10 mouse cellular contexts compared by ENCODE assay signal in genomic region chr17:42883315-42883714, GRCm38 (mm10). TPM values are rescaled to one million over a fixed set of nuclear protein-coding genes. Genes with fewer than 3 reads are reported as not detected.
DNase-seq lines count a peak whose midpoint lies in the region; ATAC-seq and TF ChIP-seq lines count a peak whose summit lies in the region.
"Had no signal": no experiment of that assay in that cellular context is flagged by ENCODE, and none has a peak within 500 bp of the region (broad histone marks: within the 10 kb centered on the region; RNA-seq: fewer than 3 reads in every experiment).

No protein-coding gene starts in this region.

- no peak; the same call in 1 of the 2 replicates for TF ChIP-seq EP300 in liver, embryonic 14.5 days (IDR thresholded peaks at IDR 0.05; ENCODE audit: low read depth)

- no peak overlapping the region for H3K4me3 ChIP-seq in kidney, embryonic 16.5 days (ENCODE audit: low read length)
- H3K4me3 ChIP-seq in E14TG2a.4 (replicated peaks; ENCODE audit: low read length) = peak overlapping the region; percentile 51
- no peak overlapping the region for H3K4me3 ChIP-seq in embryonic facial prominence, embryonic 13.5 days
- H3K4me3 ChIP-seq in liver, embryonic 14.5 days (ENCODE audit: insufficient read depth in 1 of 2, low read depth in 2 of 2, low read length in 2 of 2) = peak overlapping the region; percentile 23 to 28
- no peak overlapping the region for H3K4me3 ChIP-seq in forebrain, embryonic 14.5 days (ENCODE audit: low read depth, low read length)
- H3K4me3 ChIP-seq in layer of hippocampus, adult 2 months = no peak overlapping the region
- H3K4me3 ChIP-seq: forebrain, embryonic 15.5 days; megakaryocyte, embryonic 14.5 days had no signal

- H3K9ac ChIP-seq in kidney, embryonic 16.5 days (replicated peaks; ENCODE audit: low read length) = no peak overlapping the region
- no peak overlapping the region for H3K9ac ChIP-seq in embryonic facial prominence, embryonic 13.5 days
- H3K9ac ChIP-seq in liver, embryonic 14.5 days (replicated peaks) = peak overlapping the region; percentile 49
- H3K9ac ChIP-seq in forebrain, embryonic 14.5 days (ENCODE audit: low read length) = no peak overlapping the region
- H3K9ac ChIP-seq: forebrain, embryonic 15.5 days had no signal

- H3K4me2 ChIP-seq in kidney, embryonic 16.5 days (replicated peaks; ENCODE audit: low read depth, low read length) = 0 out of 2 replicates have a peak overlapping the region, but pooled peaks have one; percentile 10
- no peak overlapping the region for H3K4me2 ChIP-seq in embryonic facial prominence, embryonic 13.5 days
- peak overlapping the region; percentile 69 for H3K4me2 ChIP-seq in liver, embryonic 14.5 days (ENCODE audit: low read depth)
- H3K4me2 ChIP-seq in forebrain, embryonic 14.5 days (ENCODE audit: low read length) = no peak overlapping the region
- H3K4me2 ChIP-seq: forebrain, embryonic 15.5 days had no signal

- 0 out of 2 replicates have a peak overlapping the region, but pooled peaks have one; percentile 4 for H3K27ac ChIP-seq in kidney, embryonic 16.5 days (ENCODE audit: low read length)
- H3K27ac ChIP-seq in embryonic facial prominence, embryonic 13.5 days = peak overlapping the region; percentile 28; the same call in 1 of the 2 replicates
- peak overlapping the region; percentile 57 for H3K27ac ChIP-seq in liver, embryonic 14.5 days
- no peak overlapping the region for H3K27ac ChIP-seq in forebrain, embryonic 14.5 days (ENCODE audit: low read depth, low read length)
- H3K27ac ChIP-seq in layer of hippocampus, adult 2 months = no peak overlapping the region
- H3K27ac ChIP-seq: forebrain, embryonic 15.5 days had no signal

- H3K36me3 ChIP-seq in kidney, embryonic 16.5 days (ENCODE audit: insufficient read depth, low read length) = no peaks in the 10 kb centered on the region
- no peaks in the 10 kb centered on the region for H3K36me3 ChIP-seq in E14TG2a.4 (ENCODE audit: insufficient read depth, low read length)
- H3K36me3 ChIP-seq in embryonic facial prominence, embryonic 13.5 days = no peaks in the 10 kb centered on the region
- no peaks in the 10 kb centered on the region for H3K36me3 ChIP-seq in liver, embryonic 14.5 days (replicated peaks; ENCODE audit: control insufficient read depth, insufficient read depth, low read depth)
- no peaks in the 10 kb centered on the region for H3K36me3 ChIP-seq in forebrain, embryonic 14.5 days (ENCODE audit: control insufficient read depth, insufficient read depth, low read length)
- H3K36me3 ChIP-seq: forebrain, embryonic 15.5 days had no signal

- DNase-seq in kidney, adult 8-10 months = no peak
- DNase-seq in liver, embryonic 14.5 days (ENCODE audit: low read depth in 3 of 3, low spot score in 3 of 3) = peak; percentile 54 to 62 (median 56)
- DNase-seq in forebrain, embryonic 14.5 days (ENCODE audit: low spot score) = no peak
- DNase-seq in layer of hippocampus, adult 2 months (ENCODE audit: low spot score in 2 of 2) = no peak
- DNase-seq in layer of hippocampus, adult 9-11 months = no peak

- no peaks in the 10 kb centered on the region for H3K9me3 ChIP-seq in kidney, embryonic 16.5 days (ENCODE audit: low read length)
- H3K9me3 ChIP-seq in E14TG2a.4 (ENCODE audit: low read length) = no peaks in the 10 kb centered on the region
- H3K9me3 ChIP-seq in embryonic facial prominence, embryonic 13.5 days = no peaks in the 10 kb centered on the region
- H3K9me3 ChIP-seq in liver, embryonic 14.5 days (ENCODE audit: control insufficient read depth, low read length) = no peaks in the 10 kb centered on the region
- H3K9me3 ChIP-seq in forebrain, embryonic 14.5 days (replicated peaks; ENCODE audit: control insufficient read depth, low read length) = no peaks in the 10 kb centered on the region
- H3K9me3 ChIP-seq: forebrain, embryonic 15.5 days had no signal

- H3K4me1 ChIP-seq in kidney, embryonic 16.5 days (ENCODE audit: insufficient read depth, low read length) = 0 out of 2 replicates have a peak, but pooled peaks cover 5% of the 10 kb centered on the region
- peaks cover 28% of the 10 kb centered on the region for H3K4me1 ChIP-seq in E14TG2a.4 (replicated peaks; ENCODE audit: low read depth, low read length)
- no peaks in the 10 kb centered on the region for H3K4me1 ChIP-seq in embryonic facial prominence, embryonic 13.5 days
- H3K4me1 ChIP-seq in liver, embryonic 14.5 days (replicated peaks; ENCODE audit: control insufficient read depth in 2 of 2, insufficient read depth in 2 of 2, low read length in 1 of 2) = peaks cover 31 to 33% of the 10 kb centered on the region in 2 experiments
- no peaks in the 10 kb centered on the region for H3K4me1 ChIP-seq in forebrain, embryonic 14.5 days (ENCODE audit: control insufficient read depth, insufficient read depth, low read length)
- H3K4me1 ChIP-seq: forebrain, embryonic 15.5 days had no signal

- TF ChIP-seq CTCF in E14TG2a.4 (conservative IDR thresholded peaks at IDR 0.05; ENCODE audit: low read length) = no peak
- TF ChIP-seq CTCF in liver, embryonic 14.5 days (IDR thresholded peaks at IDR 0.05; ENCODE audit: low read depth) = no peak
- TF ChIP-seq CTCF in layer of hippocampus, adult 2 months (conservative IDR thresholded peaks at IDR 0.05) = no peak

- H3K27me3 ChIP-seq in kidney, embryonic 16.5 days (ENCODE audit: insufficient read depth, low read length) = no peaks in the 10 kb centered on the region
- H3K27me3 ChIP-seq in E14TG2a.4 (ENCODE audit: insufficient read depth, low read length) = no peaks in the 10 kb centered on the region
- no peaks in the 10 kb centered on the region for H3K27me3 ChIP-seq in embryonic facial prominence, embryonic 13.5 days
- H3K27me3 ChIP-seq in liver, embryonic 14.5 days (ENCODE audit: control insufficient read depth, insufficient read depth, low read length) = no peaks in the 10 kb centered on the region
- no peaks in the 10 kb centered on the region for H3K27me3 ChIP-seq in forebrain, embryonic 14.5 days (replicated peaks; ENCODE audit: control insufficient read depth, insufficient read depth, low read length)
- H3K27me3 ChIP-seq: forebrain, embryonic 15.5 days; megakaryocyte, embryonic 14.5 days had no signal

- WGBS in kidney, embryonic 16.5 days = 23% methylated on average over 9 of the region's 9 CpGs
- 29% methylated on average over 9 of the region's 9 CpGs for WGBS in embryonic facial prominence, embryonic 13.5 days
- WGBS in liver, embryonic 14.5 days (ENCODE audit: insufficient replicate concordance) = 28% methylated on average over 9 of the region's 9 CpGs
- 82% methylated on average over 9 of the region's 9 CpGs for WGBS in forebrain, embryonic 14.5 days

- ATAC-seq in kidney, embryonic 16.5 days (ENCODE audit: low FRiP score, low TSS enrichment) = peak; percentile 79
- no peak for ATAC-seq in embryonic facial prominence, embryonic 13.5 days (ENCODE audit: insufficient number of reproducible peaks, insufficient read depth, low FRiP score, low TSS enrichment, low read depth)
- peak; percentile 90 for ATAC-seq in liver, embryonic 14.5 days (ENCODE audit: insufficient read depth)
- no peak for ATAC-seq in forebrain, embryonic 14.5 days
- ATAC-seq: forebrain, embryonic 15.5 days had no signal

RNA-seq across cellular contexts. Expression of gene Cd2ap, which starts 6.8 kb away (rescaled TPM):
- 28.8 and 35.4 TPM in 2 replicates for polyA plus RNA-seq in kidney, embryonic 16.5 days (2015; fragmentation: Nextera tagmentation; extraction: Ambion mirVana)
- polyA plus RNA-seq in embryonic facial prominence, embryonic 13.5 days (2015; fragmentation: Nextera tagmentation; extraction: Ambion mirVana) = 22.3 and 22.6 TPM in 2 replicates
- 4.9 and 8.6 TPM in 2 replicates for polyA plus RNA-seq in liver, embryonic 14.5 days (2012; rRNA removed)
- 8.3 and 10.2 TPM in 2 replicates for polyA plus RNA-seq in liver, embryonic 14.5 days (2014; fragmentation: Nextera tagmentation; extraction: Ambion mirVana)
- polyA plus RNA-seq in forebrain, embryonic 14.5 days (2014; fragmentation: Nextera tagmentation; extraction: Ambion mirVana) = 5.0 and 7.2 TPM in 2 replicates
- total RNA-seq in layer of hippocampus, adult 2 months (2021) = 10 to 100 TPM; 20.6 to 22.5 TPM

Comparison
In these comparisons a context has a peak if more than half of its experiments do, and no peak if none do; other contexts are left out.
1. ATAC-seq: peak in kidney, embryonic 16.5 days (single experiment) and liver, embryonic 14.5 days (single experiment); none in embryonic facial prominence, embryonic 13.5 days (single experiment) and forebrain, embryonic 14.5 days (single experiment).
2. H3K27ac ChIP-seq: peak in kidney, embryonic 16.5 days (single experiment), embryonic facial prominence, embryonic 13.5 days (single experiment) and liver, embryonic 14.5 days (single experiment); none in forebrain, embryonic 14.5 days (single experiment) and layer of hippocampus, adult 2 months (single experiment).
3. H3K4me2 ChIP-seq: peak in kidney, embryonic 16.5 days (single experiment) and liver, embryonic 14.5 days (single experiment); none in embryonic facial prominence, embryonic 13.5 days (single experiment) and forebrain, embryonic 14.5 days (single experiment).
4. H3K4me3 ChIP-seq: peak in E14TG2a.4 (single experiment) and liver, embryonic 14.5 days (2 of 2); none in kidney, embryonic 16.5 days (single experiment), embryonic facial prominence, embryonic 13.5 days (single experiment), forebrain, embryonic 14.5 days (single experiment) and layer of hippocampus, adult 2 months (single experiment).
5. DNase-seq: peak in liver, embryonic 14.5 days (3 of 3); none in kidney, adult 8-10 months (0 of 2), forebrain, embryonic 14.5 days (single experiment), layer of hippocampus, adult 2 months (0 of 2) and layer of hippocampus, adult 9-11 months (single experiment).